Mouse (Mus musculus) kidney, embryonic 15.5 days (tissue): Measurements from ENCODE around the gene Ccdc18. TPM values are rescaled to one million over a fixed set of nuclear protein-coding genes. Genes with fewer than 3 reads are reported as not detected.
"Not testable (repeated sequence)": the region's sequence is repeated elsewhere in the genome, so short reads cannot be mapped to it uniquely, and the experiment has no call there.

Source experiments
- ATAC-seq: fragments of 200-750 bp; cut with Nextera tagmentation; replicated peaks from 2 replicates; pipeline ENCODE4 v1.8.0; 2017; ENCODE audit warnings: moderate TSS enrichment; ENCODE audit not compliant: low FRiP score
- H3K27ac ChIP-seq: fragments of 300-500 bp; sonication (generic); 2 replicates; pipeline ENCODE4 v1.5.1; 2015; ENCODE audit warnings: mild to moderate bottlenecking, inconsistent platforms
- H3K27me3 ChIP-seq: fragments of 300-500 bp; sonication (generic); 2 replicates; pipeline ENCODE4 v1.6.1; 2015; ENCODE audit warnings: inconsistent platforms
- H3K36me3 ChIP-seq: fragments of 300-500 bp; sonication (generic); 2 replicates; pipeline ENCODE4 v1.6.1; 2015; ENCODE audit warnings: inconsistent platforms
- H3K4me1 ChIP-seq: fragments of 300-500 bp; sonication (generic); 2 replicates; pipeline ENCODE4 v1.6.1; 2015; ENCODE audit warnings: inconsistent platforms
- H3K4me2 ChIP-seq: fragments of 300-500 bp; sonication (generic); 2 replicates; pipeline ENCODE4 v1.6.1; 2015; ENCODE audit warnings: moderate library complexity, mild to moderate bottlenecking, inconsistent platforms
- H3K4me3 ChIP-seq: fragments of 300-500 bp; sonication (generic); replicated peaks from 2 replicates; pipeline ENCODE4 v1.5.1; 2015; ENCODE audit warnings: mild to moderate bottlenecking, inconsistent platforms
- H3K9ac ChIP-seq: fragments of 300-500 bp; sonication (generic); 2 replicates; pipeline ENCODE4 v1.6.1; 2015; ENCODE audit warnings: mild to moderate bottlenecking, inconsistent platforms
- H3K9me3 ChIP-seq: fragments of 300-500 bp; sonication (generic); replicated peaks from 2 replicates; pipeline ENCODE4 v1.6.1; 2016; ENCODE audit warnings: inconsistent platforms
- WGBS: fragments of 180-500 bp; shearing (Covaris S2); methylation state at CpG from one replicate; pipeline ENCODE4 v1.1.7; 2015; ENCODE audit warnings: mixed read lengths; 5-methylcytosine and 5-hydroxymethylcytosine counted together
- polyA plus RNA-seq: library from polyadenylated mRNA; unstranded; fragments of >200 nt; fragmentation: Nextera tagmentation; extraction: Ambion mirVana; gene quantifications from 2 replicates; pipeline ENCODE4 v1.2.1, GENCODE M21; 2015

Ccdc18 gene
- polyA plus RNA-seq, 1 experiment from 2014 or later = 13.3 TPM

DNA sequence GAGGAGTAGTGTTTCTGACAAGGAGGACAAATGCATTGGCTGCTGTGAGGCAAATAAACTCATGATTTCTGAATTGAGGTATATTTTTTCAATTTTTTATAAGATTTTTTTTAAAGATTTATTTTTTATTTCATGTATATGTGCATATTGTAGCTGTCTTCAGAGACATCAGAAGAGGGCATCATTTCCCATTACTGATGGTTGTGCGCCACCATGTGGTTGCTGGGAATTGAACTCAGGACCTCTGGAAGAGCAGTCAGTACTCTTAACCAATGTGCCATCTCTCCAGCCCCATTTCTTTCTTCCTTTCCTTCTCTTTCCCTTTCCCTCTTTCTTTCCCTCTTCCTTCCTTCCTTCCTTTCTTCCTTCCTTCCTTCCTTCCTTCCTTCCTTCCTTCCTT, 31.0 kb downstream of the Ccdc18 start:
- no peaks in the 10 kb centered on the region for H3K4me1 ChIP-seq
- no peak for ATAC-seq
- no peaks in the 10 kb centered on the region for H3K36me3 ChIP-seq
- no peak overlapping the region for H3K4me3 ChIP-seq
- 32% methylated on average over 1 of the region's 1 CpGs for WGBS
- H3K9ac ChIP-seq = no peak overlapping the region
- no peaks in the 10 kb centered on the region for H3K9me3 ChIP-seq
- H3K27ac ChIP-seq = no peak overlapping the region
- no peaks in the 10 kb centered on the region for H3K27me3 ChIP-seq
- no peak overlapping the region for H3K4me2 ChIP-seq

DNA sequence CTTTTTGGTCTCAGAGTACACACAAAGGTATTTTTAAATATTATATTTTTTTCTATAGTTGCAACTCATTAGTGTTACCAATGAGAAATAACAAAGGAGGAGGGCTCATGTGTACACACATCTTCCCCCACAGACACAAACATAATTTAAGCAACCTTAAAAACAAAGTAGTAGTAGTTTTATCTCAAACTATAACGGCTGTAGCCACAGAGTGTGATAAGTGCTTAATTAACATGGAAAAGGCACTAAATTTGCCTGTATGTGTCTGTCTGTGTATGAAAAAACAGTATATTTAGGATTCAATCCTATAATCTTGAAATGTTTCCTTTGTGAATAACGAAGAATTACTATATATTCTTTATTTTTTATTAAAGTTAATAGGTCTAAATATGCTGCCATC, 51.4 kb downstream of the Ccdc18 start:
- no peak for ATAC-seq
- H3K9ac ChIP-seq = no peak overlapping the region
- no peaks in the 10 kb centered on the region for H3K4me1 ChIP-seq
- no peak overlapping the region for H3K4me2 ChIP-seq
- no peaks in the 10 kb centered on the region for H3K9me3 ChIP-seq
- no peak overlapping the region for H3K27ac ChIP-seq
- no peak overlapping the region for H3K4me3 ChIP-seq
- H3K27me3 ChIP-seq = no peaks in the 10 kb centered on the region
- no peaks in the 10 kb centered on the region for H3K36me3 ChIP-seq
- WGBS = 86% methylated on average over 2 of the region's 2 CpGs

DNA sequence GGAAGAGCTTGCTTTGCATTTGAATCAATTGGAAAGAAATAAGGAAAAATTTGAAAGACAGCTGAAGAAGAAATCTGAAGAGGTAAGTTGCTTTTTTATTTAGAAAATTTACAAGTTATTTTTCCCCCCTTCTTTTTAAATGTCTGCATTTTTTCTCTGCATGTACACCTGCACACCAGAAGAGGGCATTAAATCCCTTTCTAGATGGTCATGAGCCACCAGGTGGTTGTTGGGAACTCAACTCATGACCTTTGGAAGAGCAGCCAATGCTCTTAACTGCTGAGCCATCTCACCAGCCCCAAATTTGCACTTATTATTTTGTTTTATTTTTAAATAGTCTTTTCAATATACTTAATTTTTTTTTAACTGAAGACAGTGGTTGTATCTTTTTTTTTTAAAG, 56.3 kb downstream of the Ccdc18 start:
- H3K4me3 ChIP-seq = no peak overlapping the region
- no peak overlapping the region for H3K27ac ChIP-seq
- no peaks in the 10 kb centered on the region for H3K4me1 ChIP-seq
- H3K9me3 ChIP-seq = no peaks in the 10 kb centered on the region
- no peak overlapping the region for H3K9ac ChIP-seq
- no peak for ATAC-seq
- H3K4me2 ChIP-seq = no peak overlapping the region
- no peaks in the 10 kb centered on the region for H3K27me3 ChIP-seq
- no peaks in the 10 kb centered on the region for H3K36me3 ChIP-seq

DNA sequence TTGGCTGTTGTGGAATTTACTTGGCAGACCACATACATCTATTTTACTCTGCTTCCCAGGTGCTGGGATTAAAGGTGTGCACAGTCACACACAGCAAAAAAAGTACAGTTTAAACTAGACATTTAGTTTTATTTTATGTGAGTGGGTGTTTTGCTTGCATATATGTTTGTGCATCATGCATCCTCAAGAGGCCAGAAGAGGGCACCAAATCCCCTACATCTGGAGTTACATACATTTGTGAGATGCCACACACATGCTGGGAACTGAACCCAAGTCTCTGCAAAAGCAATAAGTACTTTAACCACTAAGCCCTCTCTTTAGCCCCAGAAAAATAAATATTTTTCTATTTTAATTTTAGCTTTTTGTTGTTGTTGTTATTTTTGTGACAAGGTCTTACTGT, 73.3 kb downstream of the Ccdc18 start:
- Histone ChIP-seq H3K4me3 (no peak overlapping the region), H3K4me2 (no peak overlapping the region)
- ATAC-seq = no peak

DNA sequence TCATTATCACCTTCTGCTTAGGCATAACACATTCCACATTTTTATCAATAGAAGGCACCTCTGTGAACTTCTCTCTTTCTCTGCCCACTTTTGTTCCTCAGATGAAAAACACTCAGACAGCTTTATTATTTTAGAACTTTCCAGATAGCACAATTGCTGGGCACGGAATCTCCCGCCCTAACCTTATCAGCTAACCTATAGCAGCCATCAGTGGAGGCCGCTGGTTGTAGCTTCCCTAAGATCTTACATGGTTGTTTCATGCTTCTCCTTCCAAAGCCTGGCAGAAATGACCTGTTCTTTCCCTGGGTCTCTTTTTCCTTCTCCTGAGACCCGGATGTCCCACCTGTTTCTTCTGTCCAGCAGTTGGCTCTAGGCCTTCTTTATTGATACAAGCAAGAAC, 78.8 kb downstream of the Ccdc18 start:
- no peak overlapping the region for H3K4me3 ChIP-seq
- H3K4me1 ChIP-seq = no peaks in the 10 kb centered on the region
- H3K27ac ChIP-seq = no peak overlapping the region
- no peak overlapping the region for H3K4me2 ChIP-seq
- no peaks in the 10 kb centered on the region for H3K9me3 ChIP-seq
- ATAC-seq = no peak
- H3K36me3 ChIP-seq = no peaks in the 10 kb centered on the region
- H3K9ac ChIP-seq = no peak overlapping the region
- no peaks in the 10 kb centered on the region for H3K27me3 ChIP-seq
- WGBS = 79% methylated on average over 4 of the region's 4 CpGs

More for the DNA sequence above, 73.3 kb downstream of the Ccdc18 start:
- no peak overlapping the region for H3K9ac ChIP-seq
- H3K9me3 ChIP-seq = no peaks in the 10 kb centered on the region
- no peaks in the 10 kb centered on the region for H3K27me3 ChIP-seq
- H3K27ac ChIP-seq = no peak overlapping the region
- H3K36me3 ChIP-seq = no peaks in the 10 kb centered on the region
- no peaks in the 10 kb centered on the region for H3K4me1 ChIP-seq

DNA sequence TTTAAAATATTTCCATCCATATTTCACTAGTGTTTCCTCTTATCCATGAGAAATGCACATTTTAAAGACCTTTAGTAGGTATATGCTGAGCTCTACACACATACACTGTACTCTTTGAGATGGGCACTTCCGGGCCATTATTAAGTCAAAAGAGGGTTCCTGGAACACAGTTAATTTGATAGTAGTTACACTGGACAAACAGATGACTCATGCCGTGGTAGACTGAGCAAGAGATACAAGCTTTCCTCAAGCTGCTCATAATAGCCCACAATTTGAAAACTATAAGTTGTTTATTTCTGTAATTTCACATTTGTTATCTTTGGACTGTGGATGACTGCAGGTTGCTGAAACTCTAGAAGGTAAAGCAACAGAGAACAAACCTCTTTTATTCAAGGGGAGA, 82.3 kb downstream of the Ccdc18 start:
- ATAC-seq = no peak

DNA sequence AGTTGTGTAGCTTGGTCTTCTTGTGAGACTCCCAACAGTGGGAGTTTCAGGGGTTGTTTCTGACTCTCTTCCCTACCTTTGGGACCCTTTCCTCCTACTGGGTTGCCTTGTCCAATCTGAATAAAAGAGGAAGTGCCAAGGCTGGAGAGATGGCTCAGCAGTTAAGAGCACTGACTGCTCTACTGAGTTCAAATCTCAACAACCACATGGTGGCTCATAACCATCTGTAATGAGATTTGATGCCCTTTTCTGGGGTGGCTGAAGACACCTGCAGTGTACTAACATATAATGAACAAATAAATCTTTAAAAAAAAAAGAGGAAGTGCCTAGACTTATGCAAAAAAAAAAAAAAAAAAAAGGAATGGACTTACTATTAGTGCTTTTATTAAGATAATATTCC, 91.4 kb downstream of the Ccdc18 start:
- Histone ChIP-seq H3K4me1 (no peaks in the 10 kb centered on the region), H3K4me3 (no peak overlapping the region), H3K4me2 (no peak overlapping the region), H3K27ac (no peak overlapping the region), H3K27me3 (no peaks in the 10 kb centered on the region), H3K9me3 (no peaks in the 10 kb centered on the region), H3K36me3 (no peaks in the 10 kb centered on the region), H3K9ac (no peak overlapping the region)
- ATAC-seq = no peak

More for the DNA sequence above, 82.3 kb downstream of the Ccdc18 start:
- Histone ChIP-seq H3K27me3 (no peaks in the 10 kb centered on the region), H3K4me2 (no peak overlapping the region), H3K36me3 (no peaks in the 10 kb centered on the region), H3K9ac (no peak overlapping the region), H3K9me3 (no peaks in the 10 kb centered on the region), H3K4me1 (no peaks in the 10 kb centered on the region), H3K27ac (no peak overlapping the region), H3K4me3 (no peak overlapping the region)
- WGBS = 89% methylated on average over 2 of the region's 2 CpGs

DNA sequence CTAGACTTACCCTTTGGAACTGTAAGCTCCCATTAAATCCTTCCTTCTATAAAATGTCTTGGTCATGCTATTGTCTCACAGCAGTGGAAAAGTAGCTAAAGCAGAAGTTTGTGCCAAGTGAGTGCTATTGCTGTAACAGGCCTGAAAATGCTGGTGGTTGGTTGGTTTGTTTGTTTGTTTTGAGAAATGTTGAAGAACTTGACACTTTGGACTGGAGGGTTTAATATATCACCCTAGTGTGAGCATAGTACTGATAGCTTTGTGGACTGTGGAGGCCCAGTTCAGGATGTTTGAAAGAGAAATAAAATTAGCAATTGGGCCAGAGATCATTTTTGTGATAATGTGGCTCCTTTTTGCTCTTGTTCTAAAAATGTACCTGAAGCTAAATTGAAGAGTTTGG, 93.5 kb downstream of the Ccdc18 start:
- Histone ChIP-seq H3K9me3 (no peaks in the 10 kb centered on the region), H3K27me3 (no peaks in the 10 kb centered on the region), H3K9ac (no peak overlapping the region), H3K36me3 (no peaks in the 10 kb centered on the region), H3K27ac (no peak overlapping the region), H3K4me3 (no peak overlapping the region), H3K4me1 (no peaks in the 10 kb centered on the region), H3K4me2 (no peak overlapping the region)
- ATAC-seq = no peak

DNA sequence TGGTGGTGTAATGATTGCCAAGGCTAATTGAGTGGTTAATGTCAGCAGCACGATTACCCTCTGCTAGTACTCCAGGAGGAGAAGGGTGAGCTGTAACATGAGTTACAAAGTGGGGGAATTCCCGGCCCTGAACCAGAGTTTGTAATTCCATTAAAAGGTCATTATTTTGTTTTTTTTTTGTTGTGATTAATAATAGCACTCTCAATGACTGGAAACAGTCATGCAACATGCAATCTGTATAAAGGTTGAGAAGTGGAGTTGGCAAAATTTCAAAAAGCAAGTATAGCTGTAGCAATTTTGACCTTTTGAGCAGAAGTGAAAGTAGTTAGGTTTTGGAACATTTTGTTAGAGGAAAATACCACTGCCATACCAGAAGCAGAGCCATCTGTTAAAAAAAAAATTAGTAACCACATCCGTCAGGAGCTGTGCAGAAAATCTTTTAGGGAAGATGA, 113.7 kb downstream of the Ccdc18 start:
- WGBS = 36% methylated on average over 3 of the region's 3 CpGs

DNA sequence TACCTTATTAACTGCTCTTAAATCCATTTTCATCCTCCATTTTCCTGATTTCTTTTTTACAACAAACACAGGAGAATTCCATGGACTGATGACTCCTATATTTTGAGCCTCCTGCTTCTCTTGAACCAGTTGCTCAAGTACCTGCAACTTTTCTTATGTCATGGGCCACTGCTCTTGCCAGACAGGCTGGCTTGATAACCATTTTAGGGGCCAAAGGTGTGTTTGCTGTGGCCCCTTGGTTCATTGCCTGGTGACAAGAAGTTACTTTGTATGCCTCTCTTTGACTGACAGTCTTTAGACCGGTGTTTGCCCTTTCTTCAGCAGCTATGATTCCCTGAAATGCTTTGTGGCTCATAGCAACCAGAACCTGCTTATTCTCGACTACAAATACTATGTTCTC, 117.4 kb downstream of the Ccdc18 start:
- H3K9me3 ChIP-seq = no peaks in the 10 kb centered on the region
- H3K4me1 ChIP-seq = no peaks in the 10 kb centered on the region
- no peak overlapping the region for H3K4me2 ChIP-seq
- ATAC-seq = no peak
- H3K9ac ChIP-seq = no peak overlapping the region
- H3K4me3 ChIP-seq = no peak overlapping the region
- no peaks in the 10 kb centered on the region for H3K27me3 ChIP-seq
- 59% methylated on average over 2 of the region's 2 CpGs for WGBS
- no peaks in the 10 kb centered on the region for H3K36me3 ChIP-seq
- H3K27ac ChIP-seq = no peak overlapping the region

More for the DNA sequence above, 113.7 kb downstream of the Ccdc18 start:
- Histone ChIP-seq H3K9ac (no peak overlapping the region), H3K27me3 (no peaks in the 10 kb centered on the region), H3K36me3 (no peaks in the 10 kb centered on the region), H3K4me3 (no peak overlapping the region), H3K4me2 (no peak overlapping the region), H3K9me3 (no peaks in the 10 kb centered on the region), H3K4me1 (no peaks in the 10 kb centered on the region), H3K27ac (no peak overlapping the region)
- ATAC-seq = no peak

DNA sequence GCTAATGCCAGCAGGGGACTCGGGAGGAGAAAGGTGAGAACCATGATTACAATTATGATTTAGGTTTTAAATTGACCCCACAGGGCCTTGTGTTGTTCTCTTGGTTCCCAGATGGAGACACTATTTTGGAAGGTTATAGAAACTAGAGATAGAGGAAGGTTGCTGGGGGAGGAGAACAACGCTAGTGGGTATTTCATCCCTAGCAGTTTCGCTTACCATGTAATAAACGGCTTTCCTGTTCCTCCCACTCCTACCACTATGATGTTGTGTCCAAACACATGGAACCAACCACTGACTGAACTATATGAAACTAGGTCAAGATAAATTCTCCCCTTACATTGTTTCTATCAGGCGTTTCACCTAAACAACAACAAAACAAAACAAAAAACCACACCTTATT, 122.6 kb downstream of the Ccdc18 start:
- Histone ChIP-seq H3K36me3 (no peaks in the 10 kb centered on the region), H3K27ac (no peak overlapping the region), H3K4me1 (no peaks in the 10 kb centered on the region), H3K4me3 (no peak overlapping the region), H3K27me3 (no peaks in the 10 kb centered on the region), H3K9ac (no peak overlapping the region), H3K4me2 (no peak overlapping the region), H3K9me3 (no peaks in the 10 kb centered on the region)
- 56% methylated on average over 5 of the region's 5 CpGs for WGBS
- no peak for ATAC-seq

DNA sequence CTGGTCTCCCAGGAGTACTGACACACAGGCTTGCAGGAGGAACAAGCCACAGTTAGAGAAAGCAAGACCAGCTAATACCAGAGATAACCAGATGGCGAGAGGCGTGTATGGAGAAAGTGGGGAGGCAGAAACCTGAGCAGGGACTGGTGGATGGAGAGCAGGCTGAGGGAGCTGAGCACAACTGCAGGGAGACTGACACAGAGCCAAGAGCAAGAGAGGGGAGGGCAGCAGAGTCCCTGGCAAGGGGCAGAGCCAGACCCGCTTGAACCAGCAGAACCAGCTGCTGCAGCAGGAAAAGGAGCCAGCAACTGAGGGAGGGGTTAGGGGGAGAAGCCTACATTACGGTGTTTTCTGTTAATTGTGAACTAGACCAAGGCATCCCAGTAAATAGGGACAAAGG, 130.0 kb downstream of the Ccdc18 start:
- peak; percentile 78 for ATAC-seq
- Histone ChIP-seq H3K9me3 (no peaks in the 10 kb centered on the region), H3K36me3 (no peaks in the 10 kb centered on the region), H3K4me1 (peaks cover 4% of the 10 kb centered on the region; the same call in 1 of the 2 replicates), H3K9ac (no peak overlapping the region), H3K4me2 (no peak overlapping the region), H3K27me3 (no peaks in the 10 kb centered on the region), H3K27ac (0 out of 2 replicates have a peak overlapping the region, but pooled peaks have one; percentile 25), H3K4me3 (no peak overlapping the region)
- WGBS = 35% methylated on average over 4 of the region's 4 CpGs

DNA sequence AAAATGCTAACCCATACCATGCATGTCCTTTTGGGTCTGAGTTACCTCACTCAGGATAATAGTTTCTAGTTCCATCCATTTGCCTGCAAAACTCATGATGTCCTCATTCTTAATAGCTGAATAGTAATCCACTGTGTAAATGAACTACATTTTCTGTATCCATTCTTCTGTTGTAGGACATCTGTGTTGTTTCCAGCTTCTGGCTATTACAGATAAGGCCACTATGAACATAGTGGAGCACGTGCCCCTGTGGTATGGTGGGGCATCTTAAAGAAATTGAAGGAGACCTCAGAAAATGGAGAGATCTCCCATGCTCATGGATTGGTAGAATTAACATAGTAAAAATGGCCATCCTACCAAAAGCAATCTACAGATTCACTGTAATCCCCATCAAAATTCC, 131.1 kb downstream of the Ccdc18 start:
- not testable (repeated sequence) for H3K36me3 ChIP-seq, H3K27ac ChIP-seq, H3K27me3 ChIP-seq, ATAC-seq, H3K4me2 ChIP-seq, H3K9me3 ChIP-seq, H3K9ac ChIP-seq, H3K4me3 ChIP-seq
- peaks cover 10% of the 10 kb centered on the region; the same call in 1 of the 2 replicates for H3K4me1 ChIP-seq
- WGBS = 77% methylated on average over 1 of the region's 1 CpGs
